Mouse (Mus musculus) limb, embryonic 10.5 days (tissue): ENCODE results near the gene Pdcd4. TPM values are rescaled to one million over a fixed set of nuclear protein-coding genes. Genes with fewer than 3 reads are reported as not detected.
"Not testable (repeated sequence)": the region's sequence is repeated elsewhere in the genome, so short reads cannot be mapped to it uniquely, and the experiment has no call there.

Source experiments
- DNase-seq: peaks from one replicate; pipeline ENCODE4 v3.0.0-alpha.2; 2017; ENCODE audit warnings: low spot score
- H3K27ac ChIP-seq: fragments of 300-500 bp; sonication (generic); 2 replicates; pipeline ENCODE4 v1.5.1; 2016; ENCODE audit warnings: mild to moderate bottlenecking
- H3K27me3 ChIP-seq: fragments of 300-500 bp; sonication (generic); 2 replicates; pipeline ENCODE4 v1.6.1; 2016; ENCODE audit warnings: low read depth, mild to moderate bottlenecking; ENCODE audit not compliant: poor library complexity, severe bottlenecking
- H3K36me3 ChIP-seq: fragments of 300-500 bp; sonication (generic); 2 replicates; pipeline ENCODE4 v1.6.1; 2016; ENCODE audit warnings: mild to moderate bottlenecking, moderate library complexity
- H3K4me1 ChIP-seq: fragments of 300-500 bp; sonication (generic); 2 replicates; pipeline ENCODE4 v1.6.1; 2016
- H3K4me3 ChIP-seq: fragments of 300-500 bp; sonication (generic); 2 replicates; pipeline ENCODE4 v1.5.1; 2016; ENCODE audit warnings: mild to moderate bottlenecking, moderate library complexity
- H3K9me3 ChIP-seq: fragments of 300-500 bp; sonication (generic); replicated peaks from 2 replicates; pipeline ENCODE4 v1.6.1; 2016; ENCODE audit warnings: mild to moderate bottlenecking
- WGBS: fragments of 180-500 bp; shearing (Covaris S2); methylation state at CpG from one replicate; pipeline ENCODE4 v1.1.7; 2016; 5-methylcytosine and 5-hydroxymethylcytosine counted together
- polyA plus RNA-seq: library from polyadenylated mRNA; unstranded; fragments of >200 nt; fragmentation: Nextera tagmentation; extraction: Ambion mirVana; gene quantifications from 2 replicates; pipeline ENCODE4 v1.2.1, GENCODE M21; 2016

Pdcd4 gene
- polyA plus RNA-seq, 1 experiment from 2014 or later = 56.1 TPM

- 95% methylated on average over 10 of the region's 10 CpGs for WGBS
- H3K27me3 ChIP-seq = no peaks in the 10 kb centered on the region
- H3K4me3 ChIP-seq = no peak overlapping the region
- no peak for DNase-seq
- no peaks in the 10 kb centered on the region for H3K4me1 ChIP-seq
- H3K27ac ChIP-seq = no peak overlapping the region
- no peaks in the 10 kb centered on the region for H3K9me3 ChIP-seq
- peaks cover 80% of the 10 kb centered on the region for H3K36me3 ChIP-seq
Measured at GRCm38 (mm10) chr19:53919541-53919940, 27.5 kb downstream of the Pdcd4 start.

DNA sequence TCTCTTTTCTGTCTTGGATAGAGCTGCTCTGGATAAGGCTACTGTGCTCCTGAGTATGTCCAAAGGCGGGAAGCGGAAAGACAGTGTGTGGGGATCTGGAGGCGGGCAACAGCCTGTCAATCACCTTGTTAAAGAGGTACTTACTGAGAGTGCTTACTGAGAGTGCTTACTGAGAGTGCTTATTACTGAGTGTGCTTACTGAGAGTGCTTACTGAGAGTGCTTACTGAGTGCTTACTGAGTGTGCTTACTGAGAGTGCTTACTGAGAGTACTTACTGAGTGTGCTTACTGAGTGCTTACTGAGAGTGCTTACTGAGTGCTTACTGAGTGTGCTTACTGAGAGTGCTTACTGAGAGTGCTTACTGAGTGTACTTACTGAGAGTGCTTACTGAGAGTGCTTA lies 30.0 kb downstream of the Pdcd4 start:
- H3K36me3 ChIP-seq = peaks cover 70% of the 10 kb centered on the region
- H3K4me3 ChIP-seq, H3K27ac ChIP-seq, H3K27me3 ChIP-seq, H3K9me3 ChIP-seq, DNase-seq, H3K4me1 ChIP-seq: not testable (repeated sequence)
- WGBS = 89% methylated on average over 3 of the region's 3 CpGs

DNA sequence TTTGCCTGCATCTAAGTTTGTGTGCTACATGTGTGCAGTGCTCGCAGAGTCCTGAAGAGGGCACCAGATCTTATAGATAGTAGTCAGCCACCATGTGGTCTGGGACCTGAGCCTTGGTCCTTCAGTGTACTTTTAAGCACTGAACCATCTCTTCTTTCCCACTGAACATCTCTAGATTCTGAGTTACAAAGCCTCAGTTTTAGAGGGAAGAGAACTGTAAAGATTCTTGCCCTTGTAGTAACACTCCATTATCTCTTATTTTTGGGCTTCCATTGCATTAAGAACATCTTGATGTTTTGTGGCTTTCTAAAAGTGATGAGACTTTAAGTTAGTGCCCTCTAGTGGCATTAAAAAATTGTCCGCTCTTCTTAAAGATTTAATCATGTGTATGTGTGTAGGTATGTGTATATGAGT lies 33.3 kb downstream of the Pdcd4 start:
- Histone ChIP-seq H3K27me3 (no peaks in the 10 kb centered on the region), H3K9me3 (no peaks in the 10 kb centered on the region), H3K4me1 (no peaks in the 10 kb centered on the region), H3K4me3 (no peak overlapping the region), H3K36me3 (peaks cover 66% of the 10 kb centered on the region), H3K27ac (no peak overlapping the region)
- no peak for DNase-seq
- 87% methylated on average over 2 of the region's 2 CpGs for WGBS

DNA sequence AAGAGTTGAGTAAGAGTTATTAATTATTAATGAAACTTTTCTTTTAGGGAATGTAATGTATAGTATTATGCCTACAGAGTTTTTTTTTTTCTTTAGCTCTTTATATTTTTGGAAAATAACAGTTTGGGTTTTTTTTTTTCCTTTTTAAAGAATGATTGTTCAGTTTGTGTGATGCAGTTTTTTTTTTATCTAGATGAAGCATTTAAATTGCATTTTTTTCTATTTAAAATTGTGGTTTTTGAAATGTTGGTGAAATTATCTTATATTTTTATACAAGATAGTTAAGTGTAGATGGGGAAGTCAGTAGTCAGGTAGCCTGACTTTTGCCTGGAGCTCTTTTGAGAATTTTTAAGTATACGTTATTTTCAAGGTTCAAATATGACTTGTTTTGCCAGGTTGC lies 34.7 kb downstream of the Pdcd4 start:
- no peaks in the 10 kb centered on the region for H3K27me3 ChIP-seq
- no peak for DNase-seq
- H3K4me3 ChIP-seq = no peak overlapping the region
- no peak overlapping the region for H3K27ac ChIP-seq
- H3K9me3 ChIP-seq = no peaks in the 10 kb centered on the region
- 92% methylated on average over 1 of the region's 1 CpGs for WGBS
- no peaks in the 10 kb centered on the region for H3K4me1 ChIP-seq
- peaks cover 70% of the 10 kb centered on the region for H3K36me3 ChIP-seq

GRCm38 (mm10) chr19:53929218-53929617 lies 37.2 kb downstream of the Pdcd4 start:
- Histone ChIP-seq H3K4me3 (no peak overlapping the region), H3K36me3 (peaks cover 68% of the 10 kb centered on the region), H3K4me1 (no peaks in the 10 kb centered on the region), H3K9me3 (no peaks in the 10 kb centered on the region), H3K27me3 (no peaks in the 10 kb centered on the region), H3K27ac (no peak overlapping the region)
- 91% methylated on average over 3 of the region's 3 CpGs for WGBS
- DNase-seq = no peak

DNA sequence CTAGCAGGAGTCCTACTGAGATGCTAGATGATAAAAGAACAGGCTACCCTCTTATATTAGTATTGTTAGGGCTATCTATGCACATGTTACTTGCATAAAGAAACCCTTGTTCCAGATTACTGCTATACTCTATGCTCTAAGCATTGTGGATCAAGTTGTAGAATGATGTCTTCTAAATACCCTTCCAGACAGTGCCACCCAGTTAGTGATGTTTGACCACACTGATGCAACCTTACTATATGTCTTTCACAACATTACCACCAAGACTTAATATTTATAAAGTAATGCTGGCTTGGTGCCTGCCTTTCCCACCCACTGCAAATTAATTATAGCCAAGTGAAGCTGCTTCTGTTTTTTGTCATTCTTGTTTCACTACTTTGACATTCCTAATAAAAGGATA lies 41.0 kb downstream of the Pdcd4 start:
- no peaks in the 10 kb centered on the region for H3K4me1 ChIP-seq
- H3K9me3 ChIP-seq = no peaks in the 10 kb centered on the region
- peaks cover 63% of the 10 kb centered on the region for H3K36me3 ChIP-seq
- H3K4me3 ChIP-seq = no peak overlapping the region
- no peaks in the 10 kb centered on the region for H3K27me3 ChIP-seq
- H3K27ac ChIP-seq = no peak overlapping the region
- DNase-seq = no peak

DNA sequence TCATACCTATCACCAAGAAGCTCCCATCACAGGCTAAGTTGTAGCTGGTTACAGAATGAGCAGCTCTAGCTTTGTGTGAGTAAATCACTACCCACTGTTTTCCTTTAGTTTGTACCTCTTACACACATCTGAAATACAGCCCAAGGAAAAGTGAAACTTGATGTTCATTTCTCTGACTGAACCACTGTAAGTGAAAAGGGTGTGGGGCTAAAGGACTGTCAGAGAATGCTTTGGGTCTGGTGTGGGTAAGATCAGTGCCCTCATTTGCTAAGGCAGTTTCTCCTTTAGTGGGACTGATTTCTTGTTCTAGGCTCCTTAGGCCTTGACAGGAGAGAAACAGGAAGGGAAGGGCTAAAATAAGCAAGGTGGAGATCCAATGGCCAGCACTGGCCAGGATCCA lies 42.0 kb downstream of the Pdcd4 start:
- Histone ChIP-seq H3K9me3 (no peaks in the 10 kb centered on the region), H3K27me3 (no peaks in the 10 kb centered on the region), H3K27ac (no peak overlapping the region), H3K36me3 (peaks cover 65% of the 10 kb centered on the region), H3K4me1 (no peaks in the 10 kb centered on the region), H3K4me3 (no peak overlapping the region)
- no peak for DNase-seq

- Histone ChIP-seq H3K27ac (no peak overlapping the region), H3K36me3 (peaks cover 41% of the 10 kb centered on the region), H3K4me3 (no peak overlapping the region), H3K9me3 (no peaks in the 10 kb centered on the region), H3K27me3 (no peaks in the 10 kb centered on the region), H3K4me1 (peaks cover 8% of the 10 kb centered on the region; the same call in 1 of the 2 replicates)
- DNase-seq = no peak
- 96% methylated on average over 4 of the region's 4 CpGs for WGBS
Measured at GRCm38 (mm10) chr19:53939467-53939866, 47.4 kb downstream of the Pdcd4 start.

DNA sequence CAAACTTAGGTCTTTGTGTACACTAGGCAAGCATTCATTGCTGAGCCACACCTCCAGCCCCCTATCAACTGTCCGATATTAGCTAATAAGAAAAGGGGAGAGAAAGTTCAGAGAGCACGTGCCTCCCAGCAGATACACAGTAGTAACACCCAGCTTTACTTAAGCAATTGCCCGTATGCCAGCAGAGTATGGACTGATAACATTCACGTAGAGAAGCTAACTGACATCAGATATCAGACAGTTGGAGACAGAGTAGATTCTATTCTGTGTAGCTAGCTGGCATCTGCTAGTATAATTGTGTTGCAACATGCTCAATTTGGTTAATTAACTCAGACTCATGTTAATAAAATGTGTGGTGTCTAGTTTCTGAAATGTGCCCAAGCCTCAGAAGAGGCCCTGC lies 49.1 kb downstream of the Pdcd4 start:
- H3K4me3 ChIP-seq = no peak overlapping the region
- WGBS = 88% methylated on average over 4 of the region's 4 CpGs
- no peaks in the 10 kb centered on the region for H3K27me3 ChIP-seq
- H3K4me1 ChIP-seq = peaks cover 11% of the 10 kb centered on the region
- DNase-seq = no peak
- peaks cover 38% of the 10 kb centered on the region for H3K36me3 ChIP-seq
- H3K9me3 ChIP-seq = no peaks in the 10 kb centered on the region
- no peak overlapping the region for H3K27ac ChIP-seq

GRCm38 (mm10) chr19:53942342-53942741 lies 50.3 kb downstream of the Pdcd4 start:
- WGBS = 98% methylated on average over 2 of the region's 2 CpGs
- H3K27ac ChIP-seq = no peak overlapping the region
- no peak for DNase-seq
- H3K4me1 ChIP-seq = peaks cover 12% of the 10 kb centered on the region
- H3K27me3 ChIP-seq = no peaks in the 10 kb centered on the region
- peaks cover 32% of the 10 kb centered on the region for H3K36me3 ChIP-seq
- no peaks in the 10 kb centered on the region for H3K9me3 ChIP-seq
- H3K4me3 ChIP-seq = no peak overlapping the region

DNA sequence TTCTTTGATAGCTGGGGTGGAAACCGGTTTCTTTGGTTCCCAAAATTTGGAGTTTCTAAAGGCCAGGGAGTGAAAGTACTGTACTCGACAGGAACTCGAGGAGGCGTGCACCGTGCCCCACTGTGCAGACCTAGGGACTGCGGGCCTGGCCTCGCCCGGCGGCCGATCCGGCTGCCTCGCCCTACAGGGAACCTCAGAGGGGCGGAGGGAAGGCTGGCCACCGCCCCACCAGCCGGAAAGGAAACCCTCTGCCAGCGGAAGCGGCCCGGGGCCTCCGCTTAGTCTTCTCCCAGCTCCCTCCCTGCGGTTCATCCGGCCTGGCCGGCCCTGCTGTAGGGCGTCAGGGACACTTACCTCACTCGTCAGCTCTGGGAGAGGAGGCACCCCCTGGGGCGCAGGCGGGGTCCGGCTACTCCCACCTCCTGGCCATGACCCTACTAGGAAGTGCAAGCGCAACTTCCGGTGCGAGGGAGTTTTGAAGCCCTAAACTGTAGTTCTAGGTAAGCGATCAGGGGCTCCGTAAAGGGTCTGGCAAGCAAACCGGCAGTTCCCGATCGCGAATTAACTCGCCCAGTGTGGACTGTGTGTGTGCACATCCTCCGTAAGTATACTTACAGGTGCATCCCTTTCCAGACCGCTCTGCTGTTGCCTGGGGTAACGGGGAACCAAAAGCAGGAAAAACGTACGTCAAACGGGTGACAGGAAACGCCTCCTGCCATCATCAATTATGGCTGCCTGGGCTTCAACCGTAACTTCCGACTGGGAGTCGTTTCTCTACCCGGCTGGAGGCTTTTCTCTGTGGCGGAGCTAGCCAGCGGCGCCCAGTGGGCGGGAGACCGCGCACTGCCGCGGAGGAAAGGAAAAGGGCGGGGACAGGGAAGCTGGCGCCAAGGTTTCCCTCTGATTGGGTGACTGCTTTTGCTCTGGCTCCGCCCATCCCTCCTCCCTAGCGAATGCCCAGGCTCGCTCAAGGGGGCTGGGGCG lies 52.1 kb downstream of the Pdcd4 start, which contains the start of the genes Shoc2 and Bbip1:
Gene Shoc2, plus strand, starts transcription at position 505 of the 984 bp plus-strand sequence.
Gene Bbip1, minus strand, starts transcription at position 826 of the 984 bp plus-strand sequence.
- Histone ChIP-seq H3K27ac (peak within 1 kb of the TSS; percentile 96), H3K4me3 (peak within 1 kb of the TSS; percentile 91), H3K4me1 (peaks cover 12% of the 10 kb centered on the region), H3K36me3 (peaks cover 17% of the 10 kb centered on the region; the same call in 1 of the 2 replicates), H3K27me3 (no peaks in the 10 kb centered on the region), H3K9me3 (no peaks in the 10 kb centered on the region)
- under 1% methylated on average over 62 of the region's 62 CpGs for WGBS
- peak; percentile 96 for DNase-seq

DNA sequence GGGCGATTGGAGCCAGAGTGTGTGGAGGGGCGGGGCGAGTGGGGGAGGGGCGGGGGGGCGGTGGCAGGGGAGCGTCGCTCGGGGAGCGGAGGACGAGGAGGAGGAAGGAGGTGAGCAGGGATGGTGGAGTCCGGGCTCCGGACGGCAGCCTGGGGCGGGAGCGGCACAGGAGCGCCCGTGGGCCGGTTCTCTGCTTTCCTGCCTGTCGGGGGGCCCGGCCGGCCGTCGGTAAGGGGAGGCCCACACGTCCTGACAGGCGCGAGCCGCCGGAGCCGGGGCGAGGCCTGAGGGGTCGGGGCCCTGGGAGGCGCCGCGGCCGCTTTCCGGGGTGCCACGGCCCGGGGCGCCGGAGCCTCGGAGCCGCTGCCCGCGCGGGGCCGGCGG lies 52.7 kb downstream of the Pdcd4 start:
- DNase-seq = no peak
- Histone ChIP-seq H3K27ac (peak overlapping the region; percentile 96), H3K4me3 (peak overlapping the region; percentile 91), H3K27me3 (no peaks in the 10 kb centered on the region), H3K36me3 (peaks cover 11% of the 10 kb centered on the region; the same call in 1 of the 2 replicates), H3K9me3 (no peaks in the 10 kb centered on the region), H3K4me1 (peaks cover 12% of the 10 kb centered on the region)
- WGBS = under 1% methylated on average over 46 of the region's 47 CpGs

DNA sequence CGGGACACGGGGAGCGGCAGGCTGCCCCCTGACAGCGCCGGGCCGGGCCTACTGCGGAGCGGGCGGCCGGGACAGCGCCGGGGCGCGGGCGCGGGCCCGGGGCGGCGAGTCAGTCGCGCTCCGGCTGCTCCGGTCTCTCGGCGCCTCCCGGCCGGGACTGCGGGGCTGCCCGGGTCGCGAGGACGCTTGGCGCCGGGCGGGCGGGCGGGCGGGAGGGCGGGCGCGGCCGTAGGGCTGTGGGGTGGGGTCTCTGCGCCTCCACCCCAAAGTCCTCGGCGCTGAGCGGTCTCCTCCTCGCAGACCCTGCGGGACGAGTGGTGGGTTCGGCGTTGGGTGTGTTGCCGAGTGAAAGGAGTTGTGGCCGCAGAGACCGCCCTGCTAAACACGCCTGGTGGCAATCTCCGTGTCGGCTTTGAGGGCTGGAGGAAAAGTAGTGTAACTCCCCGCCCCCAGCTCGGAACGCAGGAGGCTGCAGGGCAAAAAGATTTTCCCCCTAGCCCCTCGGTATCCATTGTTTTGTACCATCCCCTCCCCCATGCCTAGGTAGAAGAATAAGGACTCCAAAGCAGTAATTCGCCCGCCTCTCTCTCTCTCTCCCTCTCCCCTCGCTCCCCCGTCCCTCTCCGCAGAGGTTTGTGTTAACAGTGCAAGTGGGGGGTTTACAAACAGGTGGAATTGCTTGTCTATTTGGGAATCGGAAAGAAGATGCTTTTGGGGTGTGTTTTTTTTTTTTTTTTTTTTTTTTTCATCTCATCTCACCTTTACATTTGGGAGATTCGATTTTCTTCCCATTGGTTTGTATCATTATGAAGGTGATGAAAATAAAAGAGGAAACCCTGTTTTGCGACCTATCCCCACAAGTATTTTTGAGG lies 53.4 kb downstream of the Pdcd4 start:
- no peaks in the 10 kb centered on the region for H3K9me3 ChIP-seq
- peak overlapping the region; percentile 91 for H3K4me3 ChIP-seq
- WGBS = under 1% methylated on average over 62 of the region's 69 CpGs
- H3K27ac ChIP-seq = peak overlapping the region; percentile 96
- H3K4me1 ChIP-seq = peaks cover 12% of the 10 kb centered on the region
- H3K27me3 ChIP-seq = no peaks in the 10 kb centered on the region
- peaks cover 9% of the 10 kb centered on the region; the same call in 1 of the 2 replicates for H3K36me3 ChIP-seq
- peak; percentile 79 for DNase-seq
